Mouse (Mus musculus): ENCODE results near the gene Mgat1.
A peak's percentile ranks its signal among the peaks of the same experiment; 100 is the strongest.

Gene Mgat1

GRCm38 (mm10) chr11:49203771-49204497, 40.1 kb upstream of the Mgat1 start:
- Histone ChIP-seq H3K9me3 (ENCODE audit: low read length) (peaks cover 6% of the 10 kb centered on the region; the same call in 1 of the 2 replicates), H3K4me1 (replicated peaks; ENCODE audit: low read depth, low read length) (peaks cover 32% of the 10 kb centered on the region), H3K27me3 (ENCODE audit: insufficient read depth, low read length) (no peaks in the 10 kb centered on the region), H3K36me3 (ENCODE audit: insufficient read depth, low read length) (peaks cover 24% of the 10 kb centered on the region), H3K4me3 (replicated peaks; ENCODE audit: low read length) (peak overlapping the region; percentile 94)
- TF ChIP-seq CTCF (conservative IDR thresholded peaks at IDR 0.05; ENCODE audit: low read length) (no peak), NANOG (IDR thresholded peaks at IDR 0.05; ENCODE audit: borderline replicate concordance, low read length) (no peak), POU5F1 (IDR thresholded peaks at IDR 0.05; ENCODE audit: borderline replicate concordance, low read length) (no peak)

- TF ChIP-seq POU5F1 (IDR thresholded peaks at IDR 0.05; ENCODE audit: borderline replicate concordance, low read length), result no peak
- no peak for TF ChIP-seq NANOG (IDR thresholded peaks at IDR 0.05; ENCODE audit: borderline replicate concordance, low read length)
- Histone ChIP-seq H3K4me1 (replicated peaks; ENCODE audit: low read depth, low read length) (peaks cover 34% of the 10 kb centered on the region), H3K36me3 (ENCODE audit: insufficient read depth, low read length) (peaks cover 23% of the 10 kb centered on the region), H3K9me3 (ENCODE audit: low read length) (no peaks in the 10 kb centered on the region), H3K27me3 (ENCODE audit: insufficient read depth, low read length) (no peaks in the 10 kb centered on the region), H3K4me3 (replicated peaks; ENCODE audit: low read length) (peak overlapping the region; percentile 94)
These were observed 38.9 kb upstream of the Mgat1 start for GRCm38 (mm10) chr11:49205080-49205590.

- Histone ChIP-seq H3K36me3 (ENCODE audit: insufficient read depth, low read length) (peaks cover 20% of the 10 kb centered on the region), H3K9me3 (ENCODE audit: low read length) (no peaks in the 10 kb centered on the region), H3K4me1 (replicated peaks; ENCODE audit: low read depth, low read length) (peaks cover 28% of the 10 kb centered on the region), H3K27me3 (ENCODE audit: insufficient read depth, low read length) (no peaks in the 10 kb centered on the region), H3K4me3 (replicated peaks; ENCODE audit: low read length) (no peak overlapping the region)
- TF ChIP-seq POU5F1 (IDR thresholded peaks at IDR 0.05; ENCODE audit: borderline replicate concordance, low read length) (no peak), CTCF (conservative IDR thresholded peaks at IDR 0.05; ENCODE audit: low read length) (no peak), NANOG (IDR thresholded peaks at IDR 0.05; ENCODE audit: borderline replicate concordance, low read length) (no peak)
These were observed 36.5 kb upstream of the Mgat1 start for GRCm38 (mm10) chr11:49207495-49207894.

- Histone ChIP-seq H3K9me3 (ENCODE audit: low read length) (no peaks in the 10 kb centered on the region), H3K4me1 (replicated peaks; ENCODE audit: low read depth, low read length) (peaks cover 10% of the 10 kb centered on the region), H3K27me3 (ENCODE audit: insufficient read depth, low read length) (no peaks in the 10 kb centered on the region), H3K4me3 (replicated peaks; ENCODE audit: low read length) (no peak overlapping the region), H3K36me3 (ENCODE audit: insufficient read depth, low read length) (peaks cover 50% of the 10 kb centered on the region)
- TF ChIP-seq NANOG (IDR thresholded peaks at IDR 0.05; ENCODE audit: borderline replicate concordance, low read length) (no peak), CTCF (conservative IDR thresholded peaks at IDR 0.05; ENCODE audit: low read length) (no peak), POU5F1 (IDR thresholded peaks at IDR 0.05; ENCODE audit: borderline replicate concordance, low read length) (no peak)
These were observed 31.4 kb upstream of the Mgat1 start for GRCm38 (mm10) chr11:49212577-49212976.

- TF ChIP-seq CTCF (conservative IDR thresholded peaks at IDR 0.05; ENCODE audit: low read length) (no peak), POU5F1 (IDR thresholded peaks at IDR 0.05; ENCODE audit: borderline replicate concordance, low read length) (no peak), NANOG (IDR thresholded peaks at IDR 0.05; ENCODE audit: borderline replicate concordance, low read length) (no peak)
- H3K4me1 ChIP-seq (replicated peaks; ENCODE audit: low read depth, low read length), result peaks cover 7% of the 10 kb centered on the region; the same call in 1 of the 2 replicates
- no peaks in the 10 kb centered on the region for H3K9me3 ChIP-seq (ENCODE audit: low read length)
- H3K4me3 ChIP-seq (replicated peaks; ENCODE audit: low read length), result no peak overlapping the region
- peaks cover 53% of the 10 kb centered on the region for H3K36me3 ChIP-seq (ENCODE audit: insufficient read depth, low read length)
- no peaks in the 10 kb centered on the region for H3K27me3 ChIP-seq (ENCODE audit: insufficient read depth, low read length)
These were observed 30.5 kb upstream of the Mgat1 start for GRCm38 (mm10) chr11:49213505-49213904.

GRCm38 (mm10) chr11:49219271-49219670, 24.7 kb upstream of the Mgat1 start:
- Histone ChIP-seq H3K9me3 (ENCODE audit: low read length) (no peaks in the 10 kb centered on the region), H3K4me3 (replicated peaks; ENCODE audit: low read length) (no peak overlapping the region), H3K36me3 (ENCODE audit: insufficient read depth, low read length) (peaks cover 37% of the 10 kb centered on the region), H3K4me1 (replicated peaks; ENCODE audit: low read depth, low read length) (no peaks in the 10 kb centered on the region), H3K27me3 (ENCODE audit: insufficient read depth, low read length) (no peaks in the 10 kb centered on the region)
- no peak for TF ChIP-seq CTCF (conservative IDR thresholded peaks at IDR 0.05; ENCODE audit: low read length)
- TF ChIP-seq NANOG (IDR thresholded peaks at IDR 0.05; ENCODE audit: borderline replicate concordance, low read length), result no peak
- TF ChIP-seq POU5F1 (IDR thresholded peaks at IDR 0.05; ENCODE audit: borderline replicate concordance, low read length), result no peak

- Histone ChIP-seq H3K36me3 (ENCODE audit: insufficient read depth, low read length) (no peaks in the 10 kb centered on the region), H3K9me3 (ENCODE audit: low read length) (no peaks in the 10 kb centered on the region), H3K27me3 (ENCODE audit: insufficient read depth, low read length) (no peaks in the 10 kb centered on the region; the same call in 1 of the 2 replicates), H3K4me3 (replicated peaks; ENCODE audit: low read length) (no peak overlapping the region), H3K4me1 (replicated peaks; ENCODE audit: low read depth, low read length) (no peaks in the 10 kb centered on the region)
- TF ChIP-seq POU5F1 (IDR thresholded peaks at IDR 0.05; ENCODE audit: borderline replicate concordance, low read length), result no peak
- no peak for TF ChIP-seq NANOG (IDR thresholded peaks at IDR 0.05; ENCODE audit: borderline replicate concordance, low read length)
- TF ChIP-seq CTCF (conservative IDR thresholded peaks at IDR 0.05; ENCODE audit: low read length), result no peak
These were observed 19.5 kb upstream of the Mgat1 start for GRCm38 (mm10) chr11:49224455-49224854.

GRCm38 (mm10) chr11:49232781-49233180, 11.2 kb upstream of the Mgat1 start:
- no peaks in the 10 kb centered on the region for H3K9me3 ChIP-seq (ENCODE audit: low read length)
- TF ChIP-seq POU5F1 (IDR thresholded peaks at IDR 0.05; ENCODE audit: borderline replicate concordance, low read length) (no peak), CTCF (conservative IDR thresholded peaks at IDR 0.05; ENCODE audit: low read length) (no peak), NANOG (IDR thresholded peaks at IDR 0.05; ENCODE audit: borderline replicate concordance, low read length) (no peak)
- H3K27me3 ChIP-seq (ENCODE audit: insufficient read depth, low read length), result peaks cover 3% of the 10 kb centered on the region; the same call in 1 of the 2 replicates
- no peak overlapping the region for H3K4me3 ChIP-seq (replicated peaks; ENCODE audit: low read length)
- H3K4me1 ChIP-seq (replicated peaks; ENCODE audit: low read depth, low read length), result no peaks in the 10 kb centered on the region
- no peaks in the 10 kb centered on the region for H3K36me3 ChIP-seq (ENCODE audit: insufficient read depth, low read length)
